In genomic region chr12:58112643-58113042, GRCm38 (mm10) we compare ENCODE assay signal across 30 mouse cellular contexts.
DNase-seq lines count a peak whose midpoint lies in the region; ATAC-seq and TF ChIP-seq lines count a peak whose summit lies in the region.
"Had no signal": no experiment of that assay in that cellular context is flagged by ENCODE, and none has a peak within 500 bp of the region (broad histone marks: within the 10 kb centered on the region; RNA-seq: fewer than 3 reads in every experiment).

No protein-coding gene starts in this region.

- no peaks in the 10 kb centered on the region for H3K36me3 ChIP-seq in kidney, embryonic 15.5 days
- no peaks in the 10 kb centered on the region for H3K36me3 ChIP-seq in heart, adult 2 months (ENCODE audit: control insufficient read depth, insufficient read depth, low read length)
- H3K36me3 ChIP-seq: embryonic facial prominence, embryonic 10.5 days; embryonic facial prominence, embryonic 13.5 days; forebrain, embryonic 12.5 days; forebrain, embryonic 15.5 days; G1E; heart, embryonic 10.5 days; heart, embryonic 13.5 days; hindbrain, embryonic 12.5 days; hindbrain, embryonic 15.5 days had no signal

- no peaks in the 10 kb centered on the region for H3K4me1 ChIP-seq in kidney, embryonic 15.5 days
- no peaks in the 10 kb centered on the region for H3K4me1 ChIP-seq in heart, adult 2 months (ENCODE audit: control insufficient read depth, insufficient read depth, low read length)
- H3K4me1 ChIP-seq: embryonic facial prominence, embryonic 10.5 days; embryonic facial prominence, embryonic 13.5 days; forebrain, embryonic 12.5 days; forebrain, embryonic 15.5 days; heart, embryonic 10.5 days; heart, embryonic 13.5 days; hindbrain, embryonic 12.5 days; hindbrain, embryonic 15.5 days had no signal

- H3K4me2 ChIP-seq in kidney, embryonic 15.5 days, result no peak overlapping the region
- H3K4me2 ChIP-seq: embryonic facial prominence, embryonic 13.5 days; forebrain, embryonic 12.5 days; forebrain, embryonic 15.5 days; heart, embryonic 13.5 days; hindbrain, embryonic 12.5 days; hindbrain, embryonic 15.5 days had no signal

- intact Hi-C loops in left cerebral cortex, postnatal 4 days (cut with DNase I), result no loop called here
- intact Hi-C loops in heart, adult 2 months (cut with DNase I), result no loop called here

- no peak for TF ChIP-seq POLR2A in heart, adult 2 months (IDR thresholded peaks at IDR 0.05; ENCODE audit: insufficient read depth, low read depth, low read length)

- no peak for TF ChIP-seq EP300 in heart, adult 2 months (IDR thresholded peaks at IDR 0.05; ENCODE audit: insufficient read depth, low read depth, low read length)

- H3K27me3 ChIP-seq in kidney, embryonic 15.5 days, result no peaks in the 10 kb centered on the region
- H3K27me3 ChIP-seq in heart, adult 2 months (ENCODE audit: control insufficient read depth, insufficient read depth, low read length), result no peaks in the 10 kb centered on the region
- H3K27me3 ChIP-seq: CH12.LX; embryonic facial prominence, embryonic 13.5 days; forebrain, embryonic 12.5 days; forebrain, embryonic 15.5 days; heart, embryonic 13.5 days; hindbrain, embryonic 12.5 days; hindbrain, embryonic 15.5 days had no signal

- no peak overlapping the region for H3K9ac ChIP-seq in kidney, embryonic 15.5 days
- no peak overlapping the region for H3K9ac ChIP-seq in heart, adult 2 months (ENCODE audit: low read depth, low read length)
- H3K9ac ChIP-seq: embryonic facial prominence, embryonic 13.5 days; forebrain, embryonic 12.5 days; forebrain, embryonic 15.5 days; heart, embryonic 13.5 days; hindbrain, embryonic 12.5 days; hindbrain, embryonic 15.5 days had no signal

- H3K9me3 ChIP-seq in kidney, embryonic 15.5 days (replicated peaks), result no peaks in the 10 kb centered on the region
- H3K9me3 ChIP-seq: embryonic facial prominence, embryonic 10.5 days; embryonic facial prominence, embryonic 13.5 days; forebrain, embryonic 12.5 days; forebrain, embryonic 15.5 days; heart, embryonic 10.5 days; heart, embryonic 13.5 days; hindbrain, embryonic 15.5 days had no signal

- H3K79me2 ChIP-seq in heart, adult 2 months (replicated peaks; ENCODE audit: control insufficient read depth, insufficient read depth, low read length), result no peaks in the 10 kb centered on the region

- peak; percentile 10 for DNase-seq in embryo, embryonic 10.5 days (ENCODE audit: low spot score)
- DNase-seq in embryo, embryonic 9.5 days (ENCODE audit: extremely low spot score), result no peak
- DNase-seq in kidney, adult 9 months, result no peak
- peak; percentile 61 for DNase-seq in Muller cell, postnatal 12 days (ENCODE audit: inconsistent ontology term)
- peak; percentile 82 for DNase-seq in retina, embryonic 14.5 days (ENCODE audit: low spot score)
- DNase-seq in left cerebral cortex, postnatal 4 days, result no peak
- no peak for DNase-seq in heart, adult 2 months
- DNase-seq: adrenal gland, adult 2 months; adrenal gland, postnatal 14 days; B cell, adult 2 months; cerebellum, adult 11 months; cerebellum, adult 2 months; cerebellum, adult 9-11 months; cerebellum, postnatal 25 days; gastrocnemius, postnatal 25 days; heart, adult 18-20 months; heart, postnatal 14 days; heart, postnatal 4 days had no signal

- H3K4me3 ChIP-seq in kidney, embryonic 15.5 days (replicated peaks), result no peak overlapping the region
- H3K4me3 ChIP-seq in heart, adult 2 months, result no peak overlapping the region
- H3K4me3 ChIP-seq: embryonic facial prominence, embryonic 10.5 days; embryonic facial prominence, embryonic 13.5 days; erythroblast, embryonic 14.5 days; forebrain, embryonic 12.5 days; forebrain, embryonic 15.5 days; heart, embryonic 10.5 days; heart, embryonic 13.5 days; hindbrain, embryonic 12.5 days; hindbrain, embryonic 15.5 days had no signal

- WGBS in kidney, embryonic 15.5 days, result 56% methylated on average over 3 of the region's 3 CpGs
- 86% methylated on average over 3 of the region's 3 CpGs for WGBS in heart, adult 2 months

- no peak overlapping the region for H3K27ac ChIP-seq in kidney, embryonic 15.5 days
- no peak overlapping the region for H3K27ac ChIP-seq in heart, adult 2 months
- H3K27ac ChIP-seq: embryonic facial prominence, embryonic 10.5 days; embryonic facial prominence, embryonic 13.5 days; forebrain, embryonic 12.5 days; forebrain, embryonic 15.5 days; heart, embryonic 10.5 days; heart, embryonic 13.5 days; hindbrain, embryonic 12.5 days; hindbrain, embryonic 15.5 days had no signal

- no peak for TF ChIP-seq CTCF in heart, adult 2 months (IDR thresholded peaks at IDR 0.05)

- peak; percentile 79; the same call in 1 of the 2 replicates for ATAC-seq in kidney, embryonic 15.5 days (replicated peaks; ENCODE audit: low FRiP score)
- ATAC-seq: forebrain, embryonic 15.5 days had no signal

Comparison
In these comparisons a context has a peak if more than half of its experiments do, and no peak if none do; other contexts are left out.
1. DNase-seq: peak in embryo, embryonic 10.5 days (single experiment), Muller cell, postnatal 12 days (single experiment) and retina, embryonic 14.5 days (single experiment); none in embryo, embryonic 9.5 days (single experiment), kidney, adult 9 months (single experiment), left cerebral cortex, postnatal 4 days (single experiment) and heart, adult 2 months (0 of 2).